Mouse (Mus musculus) mature B cell (primary cell): Measurements from ENCODE around the gene Rhpn2.
"Not testable (repeated sequence)": the region's sequence is repeated elsewhere in the genome, so short reads cannot be mapped to it uniquely, and the experiment has no call there.

Experiments used
- in situ Hi-C: fragments of 300-500 bp; cut with MboI; formaldehyde crosslinking; loops from 2 replicates; pipeline ENCODE4 v1.14.3; 2019

Gene Rhpn2

DNA sequence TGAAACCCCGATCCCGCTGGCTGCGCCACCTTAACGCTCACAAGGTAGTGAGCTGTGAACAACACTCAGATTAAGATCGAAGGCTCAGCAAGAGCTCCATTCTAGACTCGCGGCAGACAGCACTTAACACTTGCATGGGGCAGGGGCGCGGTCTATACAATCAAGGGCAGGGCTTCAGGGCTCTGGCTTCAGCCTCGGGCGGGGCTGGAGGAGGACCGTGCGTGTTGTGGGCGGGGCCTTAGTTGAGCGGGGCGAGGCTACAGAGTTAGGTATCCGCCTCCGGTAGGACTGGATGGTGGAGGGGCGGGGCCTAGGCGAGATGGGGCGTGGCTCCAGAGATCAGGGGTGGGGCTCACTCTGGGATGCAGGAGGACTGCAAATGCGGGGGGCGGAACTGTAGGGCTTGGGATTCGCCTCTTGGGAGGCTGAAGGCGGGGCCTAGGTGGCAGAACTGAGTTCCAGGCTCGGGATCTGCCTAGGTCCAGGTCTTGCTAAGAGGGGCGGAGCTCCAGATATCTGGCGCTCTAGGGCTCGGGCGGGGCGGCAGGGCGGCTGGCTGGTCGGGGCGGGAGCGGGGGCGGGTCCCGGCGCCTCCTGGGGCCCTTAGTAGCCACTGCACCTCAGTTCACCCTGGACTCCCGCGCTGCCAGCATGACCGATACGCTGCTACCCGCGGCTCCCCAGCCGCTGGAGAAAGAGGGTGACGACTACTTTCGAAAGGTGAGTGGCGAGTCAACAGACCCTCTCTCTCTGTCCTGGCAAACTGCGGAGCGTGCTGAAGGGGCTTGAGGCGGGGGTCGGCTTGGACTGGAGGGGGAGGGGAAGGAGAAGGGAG, at the start of gene Rhpn2:
Gene Rhpn2 (plus strand): TSS at position 479 of the 835 bp plus-strand sequence.
- in situ Hi-C loops, result no loop called here

DNA sequence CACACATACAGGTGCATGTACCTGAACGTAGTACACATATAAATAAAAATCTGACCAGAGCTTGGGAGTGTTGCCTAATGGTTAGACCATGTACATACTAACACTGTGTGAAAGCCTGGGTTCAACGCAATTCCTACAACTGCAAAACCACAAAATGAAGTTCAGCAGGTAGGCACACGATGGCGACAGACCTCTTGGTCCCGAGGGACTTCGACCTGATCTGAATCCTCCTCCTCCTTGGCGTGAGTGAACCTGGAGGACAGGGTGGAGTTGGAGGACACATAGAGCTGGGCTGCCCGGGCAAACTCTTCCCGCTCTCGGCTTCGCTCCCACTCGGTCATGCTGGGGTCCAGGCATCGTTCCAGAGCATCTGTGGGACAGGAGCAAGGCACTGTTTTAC, 40.5 kb upstream of the Rhpn2 start:
- in situ Hi-C loops, result no loop called here

DNA sequence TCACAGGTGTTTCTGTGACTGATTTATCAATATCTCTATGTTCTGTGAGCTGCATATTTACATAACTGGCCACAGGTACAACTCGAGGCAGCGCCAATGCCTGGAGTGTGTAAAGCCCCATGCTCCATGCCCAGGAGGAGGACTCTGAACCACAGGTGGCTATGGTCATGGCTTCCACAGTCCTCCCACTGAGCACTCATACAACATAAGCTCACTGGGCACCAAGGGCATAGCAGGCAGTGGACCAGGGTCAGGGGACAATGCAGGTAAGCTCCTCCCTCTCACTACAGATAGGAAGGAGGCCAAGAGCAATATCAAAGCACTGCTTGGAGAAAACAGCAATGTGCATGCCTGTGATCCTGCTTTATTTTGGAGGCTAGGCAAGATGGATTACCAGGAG, 38.3 kb upstream of the Rhpn2 start:
- in situ Hi-C loops, result no loop called here

DNA sequence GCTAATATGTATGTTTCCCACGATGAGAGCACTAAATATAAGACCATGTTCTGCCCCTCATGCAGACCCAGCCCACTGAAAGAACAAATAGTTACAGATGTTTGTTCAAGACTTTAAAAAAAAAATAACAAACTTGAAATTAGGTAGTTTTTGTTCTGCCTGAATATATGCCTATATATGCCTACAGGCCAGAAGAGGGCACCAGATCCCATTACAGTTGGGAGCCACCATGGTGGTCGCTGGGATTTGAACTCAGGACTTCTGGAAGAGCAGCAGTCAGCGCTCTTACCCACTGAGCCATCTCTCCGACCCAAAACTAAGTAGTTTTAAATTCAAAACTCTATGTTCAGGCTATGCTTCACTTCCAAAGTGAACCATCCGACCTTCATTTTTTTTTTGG, 36.1 kb upstream of the Rhpn2 start:
- in situ Hi-C loops, result no loop called here

GRCm38 (mm10) chr7:35299656-35300055, 34.3 kb upstream of the Rhpn2 start:
- in situ Hi-C loops, result no loop called here

GRCm38 (mm10) chr7:35300792-35301191, 33.2 kb upstream of the Rhpn2 start:
- in situ Hi-C loops, result no loop called here

GRCm38 (mm10) chr7:35311214-35311613, 22.8 kb upstream of the Rhpn2 start:
- in situ Hi-C loops, result no loop called here

DNA sequence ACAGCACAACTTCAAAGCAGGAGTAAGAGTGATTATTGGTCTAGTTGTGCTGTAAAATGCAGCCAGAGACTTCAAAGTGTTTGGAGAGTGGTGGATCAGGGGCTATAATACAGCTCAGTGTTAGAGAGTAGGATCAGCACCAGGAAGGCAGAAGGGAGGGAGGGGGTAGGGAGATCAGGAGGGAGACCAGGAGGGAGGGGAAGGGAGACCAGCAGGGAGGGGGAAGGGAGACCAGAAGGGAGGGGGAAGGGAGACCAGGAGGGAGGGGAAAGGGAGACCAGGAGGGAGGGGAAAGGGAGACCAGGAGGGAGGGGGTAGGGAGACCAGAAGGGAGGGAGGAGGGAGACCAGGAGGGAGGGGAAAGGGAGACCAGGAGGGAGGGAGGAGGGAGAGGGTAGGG, 19.8 kb upstream of the Rhpn2 start:
- in situ Hi-C loops, result no loop called here

GRCm38 (mm10) chr7:35317729-35318609, 16.0 kb upstream of the Rhpn2 start, which contains the start of gene Gpatch1:
Gene Gpatch1 (minus strand): TSS chr7:35318440.
- in situ Hi-C loops, result no loop called here

DNA sequence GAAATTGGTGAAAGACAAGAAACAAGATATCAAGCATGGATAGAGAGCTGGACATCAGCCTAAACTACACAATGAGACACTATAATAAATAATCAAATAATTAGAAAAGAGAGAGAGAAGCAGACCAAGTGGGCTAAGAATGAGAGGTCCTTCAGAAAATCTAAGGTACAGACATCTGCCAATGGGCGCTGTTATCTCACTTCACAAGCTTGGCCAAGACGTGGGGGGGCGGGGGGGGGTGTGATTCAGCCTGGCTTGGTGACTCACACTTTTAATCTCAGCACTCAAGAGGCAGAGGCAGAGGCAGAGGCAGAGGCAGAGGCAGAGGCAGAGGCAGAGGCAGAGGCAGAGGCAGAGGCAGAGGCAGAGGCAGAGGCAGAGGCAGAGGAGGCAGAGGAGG, 14.7 kb upstream of the Rhpn2 start:
- in situ Hi-C loops, result not testable (repeated sequence)

- in situ Hi-C loops, result no loop called here
Observed at GRCm38 (mm10) chr7:35319755-35320154, 14.2 kb upstream of the Rhpn2 start.

GRCm38 (mm10) chr7:35322161-35322560, 11.8 kb upstream of the Rhpn2 start:
- in situ Hi-C loops, result no loop called here

GRCm38 (mm10) chr7:35322732-35323420, 11.1 kb upstream of the Rhpn2 start:
- in situ Hi-C loops, result no loop called here

- in situ Hi-C loops, result no loop called here
Observed at GRCm38 (mm10) chr7:35331590-35331989, 2.4 kb upstream of the Rhpn2 start.

GRCm38 (mm10) chr7:35333231-35333651, 729 bp upstream of the Rhpn2 start:
- in situ Hi-C loops, result no loop called here

DNA sequence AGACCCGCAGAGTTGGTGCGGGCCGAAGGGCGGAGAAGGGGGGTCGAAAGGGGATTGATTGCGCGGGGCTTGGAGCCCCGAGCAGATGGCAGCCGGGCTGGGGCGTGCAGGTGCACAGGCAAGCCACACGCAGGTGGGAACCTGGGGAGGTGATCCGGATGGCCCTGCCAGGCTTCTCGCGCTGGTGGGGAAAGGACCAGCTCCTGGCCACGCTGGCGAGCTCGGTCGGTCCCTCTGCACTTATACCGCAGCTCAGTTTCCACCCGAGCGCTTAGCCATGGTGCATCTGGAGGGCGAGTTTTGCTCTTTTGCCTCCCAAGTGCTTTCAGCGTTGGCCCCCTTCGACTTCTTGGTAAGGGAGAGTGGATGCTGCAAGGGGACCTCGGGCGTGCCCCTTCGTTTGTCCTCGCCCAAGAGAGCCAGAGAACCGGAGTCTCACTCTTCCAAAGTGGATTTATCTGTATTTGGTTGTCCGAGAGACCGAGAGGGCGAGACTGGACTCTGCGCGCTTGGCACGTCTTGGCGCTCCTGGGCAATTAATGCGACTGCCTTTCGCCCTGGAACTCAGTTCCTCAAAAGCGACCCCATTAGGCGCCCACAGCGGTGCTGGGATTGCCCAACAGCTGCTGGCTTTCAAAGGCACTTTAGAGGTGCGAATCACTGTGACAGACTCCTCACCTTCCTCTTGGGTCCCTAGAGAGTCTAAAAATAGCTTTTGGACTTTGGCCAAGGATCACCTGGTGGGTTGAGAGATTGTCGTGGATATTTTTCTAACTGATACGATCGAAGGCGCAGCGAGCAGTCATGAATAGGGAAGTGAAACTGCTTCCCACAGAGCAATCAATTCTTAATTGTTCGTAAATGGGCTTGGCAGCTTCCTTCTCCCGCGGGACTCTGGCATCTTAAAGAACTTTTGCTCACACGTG, 820 bp downstream of the Rhpn2 start:
- in situ Hi-C loops, result no loop called here

DNA sequence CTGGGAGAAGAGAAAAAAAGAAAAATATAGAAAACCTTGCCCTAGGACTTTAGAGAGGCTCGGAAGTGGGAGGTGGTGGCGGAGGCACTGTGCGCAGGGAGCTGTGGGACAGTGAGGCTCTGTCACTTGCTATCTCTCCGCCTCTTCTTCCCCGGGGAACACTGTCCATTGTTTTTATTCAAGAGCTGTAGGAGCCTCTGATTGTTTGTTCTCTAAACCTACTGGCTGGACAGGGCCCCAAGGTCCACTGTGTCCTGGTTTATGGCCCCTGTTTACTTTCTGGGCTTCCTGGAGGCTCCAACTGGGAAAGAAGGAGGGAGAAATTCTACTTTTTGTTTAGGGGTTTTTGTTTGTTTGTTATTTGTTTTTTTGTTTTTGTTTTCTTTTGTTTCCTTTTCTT, 6.2 kb downstream of the Rhpn2 start:
- in situ Hi-C loops, result no loop called here

- in situ Hi-C loops, result no loop called here
Observed at GRCm38 (mm10) chr7:35341282-35341681, 7.3 kb downstream of the Rhpn2 start.

- in situ Hi-C loops, result no loop called here
Observed at GRCm38 (mm10) chr7:35342498-35342897, 8.5 kb downstream of the Rhpn2 start.

DNA sequence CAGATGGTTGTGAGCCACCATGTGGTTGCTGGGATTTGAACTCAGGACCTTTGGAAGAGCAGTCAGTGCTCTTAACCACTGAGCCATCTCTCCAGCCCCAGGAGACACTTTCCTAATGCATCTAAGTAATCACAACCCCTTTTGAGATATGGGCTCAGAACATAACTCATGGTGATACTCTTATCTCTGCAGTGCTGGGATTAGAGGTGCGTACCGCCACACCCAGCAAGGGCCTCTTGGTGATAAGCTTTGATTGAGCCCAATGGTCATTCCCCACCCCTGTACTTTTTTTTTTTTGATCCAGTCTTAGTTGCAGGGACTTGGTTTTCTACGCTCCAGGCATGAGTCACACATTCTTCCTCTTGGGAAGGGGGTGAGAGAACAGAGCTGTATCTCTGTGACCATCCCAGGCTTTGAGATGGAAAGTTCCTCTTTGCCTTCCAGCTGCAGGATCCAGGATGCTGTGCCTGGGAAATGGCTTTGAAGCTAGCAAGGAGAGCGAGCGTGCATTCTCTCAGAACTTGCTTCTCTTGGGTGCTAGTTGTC, 10.9 kb downstream of the Rhpn2 start:
- in situ Hi-C loops, result no loop called here
